Mouse (Mus musculus): ENCODE results near the gene Carm1. TPM values are rescaled to one million over a fixed set of nuclear protein-coding genes. Genes with fewer than 3 reads are reported as not detected.

Gene Carm1
- polyA plus RNA-seq, 1 experiment from 2014 or later: 60.3 TPM

DNA sequence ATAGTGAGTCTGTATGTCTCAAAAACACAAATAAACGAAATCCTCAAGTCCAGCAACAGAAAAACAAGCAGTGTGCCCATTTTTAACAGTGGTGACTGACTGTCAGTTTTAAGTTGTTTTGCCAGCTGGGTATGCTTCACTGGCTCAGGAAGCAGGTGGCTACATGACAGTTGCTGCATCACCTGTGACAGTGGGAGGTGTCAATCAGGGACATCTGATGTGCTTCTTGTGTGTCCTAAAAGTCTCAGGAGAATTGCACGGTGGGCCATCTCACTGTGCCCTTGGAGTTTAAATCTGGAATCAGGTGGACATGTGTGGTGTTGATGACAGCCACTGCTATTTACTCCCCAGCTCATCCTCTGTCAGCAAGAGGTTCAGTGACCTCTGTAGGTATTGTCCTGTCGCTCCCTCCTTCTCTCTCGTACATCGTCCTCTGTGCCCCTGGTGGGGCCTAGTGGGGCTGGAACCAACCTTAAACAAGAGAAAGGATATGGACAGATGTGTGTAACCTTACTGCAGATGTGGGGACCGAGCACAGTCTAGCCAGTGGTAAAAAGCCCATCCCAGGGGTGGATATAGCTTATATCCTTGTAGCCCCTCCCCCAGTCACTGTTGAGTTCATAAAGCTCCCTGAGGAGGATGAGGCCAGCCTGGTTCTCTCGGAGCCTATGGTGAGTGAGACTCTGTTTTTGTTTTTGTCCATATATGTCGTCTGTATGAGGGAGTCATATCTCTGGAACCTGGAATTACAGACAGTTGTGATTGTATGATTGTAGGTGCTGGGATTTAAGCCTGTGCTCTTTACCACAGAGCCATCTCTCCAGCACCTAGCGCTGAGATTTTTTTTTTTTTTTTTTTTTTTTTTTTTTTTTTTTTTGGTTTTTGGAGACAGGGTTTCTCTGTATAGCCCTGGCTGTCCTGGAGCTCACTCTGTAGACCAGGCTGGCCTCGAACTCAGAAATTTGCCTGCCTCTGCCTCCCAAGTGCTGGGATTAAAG, 78.9 kb downstream of the Carm1 start:
- WGBS: 81% methylated on average over 9 of the region's 10 CpGs
- Histone ChIP-seq H3K36me3 (ENCODE audit: control insufficient read depth, insufficient read depth, low read length) (no peaks in the 10 kb centered on the region; the same call in 1 of the 2 replicates), H3K4me1 (ENCODE audit: control insufficient read depth, insufficient read depth, low read length) (no peaks in the 10 kb centered on the region), H3K9me3 (ENCODE audit: control insufficient read depth, low read length) (no peaks in the 10 kb centered on the region), H3K4me3 (ENCODE audit: low read length) (no peak overlapping the region), H3K27me3 (ENCODE audit: control insufficient read depth, insufficient read depth, low read length) (no peaks in the 10 kb centered on the region), H3K4me2 (replicated peaks; ENCODE audit: low read depth, low read length) (no peak overlapping the region), H3K27ac (ENCODE audit: low read depth, low read length) (no peak overlapping the region), H3K9ac (ENCODE audit: low read depth, low read length) (no peak overlapping the region)
- ATAC-seq (ENCODE audit: low FRiP score, low TSS enrichment): no peak; the same call in 1 of the 2 replicates

DNA sequence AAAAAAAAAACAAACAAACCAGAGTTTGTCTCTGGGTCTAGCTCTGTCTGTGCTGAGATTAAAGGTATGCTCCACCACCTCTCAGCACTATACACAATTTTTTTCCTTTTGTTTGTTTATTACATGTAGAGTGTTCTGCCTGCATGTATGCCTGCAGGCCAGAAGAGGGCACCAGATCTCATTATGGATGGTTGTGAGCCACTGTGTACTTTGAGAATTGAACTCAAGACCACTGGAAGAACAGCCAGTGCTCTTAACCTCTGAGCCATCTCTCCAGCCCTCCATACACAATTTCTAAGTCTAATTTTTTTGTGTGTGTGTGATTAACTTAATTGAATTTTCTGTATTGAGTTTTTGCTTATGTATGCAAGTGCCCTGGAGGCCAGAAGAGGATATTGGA, 79.9 kb downstream of the Carm1 start:
- H3K9ac ChIP-seq (ENCODE audit: low read depth, low read length): no peak overlapping the region
- no peaks in the 10 kb centered on the region for H3K9me3 ChIP-seq (ENCODE audit: control insufficient read depth, low read length)
- no peak overlapping the region for H3K4me2 ChIP-seq (replicated peaks; ENCODE audit: low read depth, low read length)
- no peaks in the 10 kb centered on the region for H3K27me3 ChIP-seq (ENCODE audit: control insufficient read depth, insufficient read depth, low read length)
- H3K27ac ChIP-seq (ENCODE audit: low read depth, low read length): no peak overlapping the region
- H3K36me3 ChIP-seq (ENCODE audit: control insufficient read depth, insufficient read depth, low read length): peaks cover 3% of the 10 kb centered on the region; the same call in 1 of the 2 replicates
- H3K4me3 ChIP-seq (ENCODE audit: low read length): no peak overlapping the region
- no peaks in the 10 kb centered on the region for H3K4me1 ChIP-seq (ENCODE audit: control insufficient read depth, insufficient read depth, low read length)
- no peak for ATAC-seq (ENCODE audit: low FRiP score, low TSS enrichment)

DNA sequence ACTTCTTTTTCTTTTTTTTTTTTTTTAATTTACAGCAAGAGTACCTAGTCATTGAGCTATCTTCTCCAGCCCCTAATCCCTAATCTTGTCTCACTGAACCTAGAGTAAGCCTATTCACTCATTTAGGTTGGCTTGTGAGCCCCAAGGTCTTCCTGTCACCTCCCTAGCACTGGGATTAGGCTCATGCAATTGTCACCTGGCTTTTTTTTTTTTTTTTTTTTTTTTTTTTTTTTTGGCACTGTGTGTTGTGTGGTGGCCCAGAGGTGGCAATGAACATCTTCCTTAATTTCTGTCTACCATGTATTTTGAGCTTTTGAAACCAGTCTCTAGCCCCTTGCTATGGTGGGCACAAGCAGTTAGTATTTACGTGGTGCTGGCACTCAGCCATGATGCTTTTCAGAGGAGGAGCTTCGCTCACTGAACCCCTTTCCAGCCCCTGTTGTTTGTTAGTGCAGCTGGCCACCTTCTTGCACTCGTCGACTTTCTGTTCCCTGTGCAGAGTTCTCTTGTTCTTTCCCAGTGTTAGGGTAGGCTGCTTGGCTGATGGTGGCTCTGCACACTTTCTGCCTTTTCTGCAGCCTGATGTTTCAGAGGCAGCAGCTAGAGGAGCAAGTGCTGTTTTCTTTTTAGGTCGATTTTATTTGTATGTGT, 80.6 kb downstream of the Carm1 start:
- 68% methylated on average over 5 of the region's 5 CpGs for WGBS
- no peak overlapping the region for H3K9ac ChIP-seq (ENCODE audit: low read depth, low read length)
- no peaks in the 10 kb centered on the region for H3K4me1 ChIP-seq (ENCODE audit: control insufficient read depth, insufficient read depth, low read length)
- no peak overlapping the region for H3K4me3 ChIP-seq (ENCODE audit: low read length)
- H3K27me3 ChIP-seq (ENCODE audit: control insufficient read depth, insufficient read depth, low read length): no peaks in the 10 kb centered on the region
- H3K36me3 ChIP-seq (ENCODE audit: control insufficient read depth, insufficient read depth, low read length): peaks cover 3% of the 10 kb centered on the region; the same call in 1 of the 2 replicates
- H3K4me2 ChIP-seq (replicated peaks; ENCODE audit: low read depth, low read length): no peak overlapping the region
- no peak for ATAC-seq (ENCODE audit: low FRiP score, low TSS enrichment)
- H3K9me3 ChIP-seq (ENCODE audit: control insufficient read depth, low read length): no peaks in the 10 kb centered on the region
- no peak overlapping the region for H3K27ac ChIP-seq (ENCODE audit: low read depth, low read length)

GRCm38 (mm10) chr9:21630673-21631072, 84.0 kb downstream of the Carm1 start:
- H3K27me3 ChIP-seq (ENCODE audit: control insufficient read depth, insufficient read depth, low read length): no peaks in the 10 kb centered on the region
- H3K4me2 ChIP-seq (replicated peaks; ENCODE audit: low read depth, low read length): no peak overlapping the region
- H3K9me3 ChIP-seq (ENCODE audit: control insufficient read depth, low read length): no peaks in the 10 kb centered on the region
- no peaks in the 10 kb centered on the region for H3K4me1 ChIP-seq (ENCODE audit: control insufficient read depth, insufficient read depth, low read length)
- H3K27ac ChIP-seq (ENCODE audit: low read depth, low read length): no peak overlapping the region
- no peak overlapping the region for H3K4me3 ChIP-seq (ENCODE audit: low read length)
- WGBS: 78% methylated on average over 3 of the region's 3 CpGs
- H3K9ac ChIP-seq (ENCODE audit: low read depth, low read length): no peak overlapping the region
- peaks cover 34% of the 10 kb centered on the region for H3K36me3 ChIP-seq (ENCODE audit: control insufficient read depth, insufficient read depth, low read length)
- no peak for ATAC-seq (ENCODE audit: low FRiP score, low TSS enrichment)

DNA sequence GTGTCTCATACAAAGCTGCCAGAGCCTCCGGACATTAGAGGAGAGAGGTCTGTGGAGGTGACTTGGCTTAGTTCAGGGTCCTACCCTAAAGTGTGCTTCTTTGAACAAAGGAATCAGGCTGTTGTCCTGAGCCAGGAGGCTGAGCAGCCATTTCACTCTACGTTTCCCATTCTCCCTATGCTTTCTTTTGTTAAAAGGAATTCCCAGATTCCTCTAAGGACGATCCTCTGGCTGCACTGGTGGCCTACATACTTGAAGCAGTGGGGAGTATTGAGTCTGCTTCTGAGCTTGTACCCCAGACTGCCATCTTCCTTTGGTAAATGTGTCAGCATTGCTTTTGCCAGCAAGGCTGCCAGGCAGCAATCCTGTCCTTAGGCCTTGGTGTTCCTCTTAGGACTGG, 86.4 kb downstream of the Carm1 start:
- ATAC-seq (ENCODE audit: low FRiP score, low TSS enrichment): no peak
- WGBS: 94% methylated on average over 3 of the region's 3 CpGs
- Histone ChIP-seq H3K4me2 (replicated peaks; ENCODE audit: low read depth, low read length) (no peak overlapping the region), H3K4me1 (ENCODE audit: control insufficient read depth, insufficient read depth, low read length) (no peaks in the 10 kb centered on the region), H3K4me3 (ENCODE audit: low read length) (no peak overlapping the region), H3K27ac (ENCODE audit: low read depth, low read length) (no peak overlapping the region), H3K36me3 (ENCODE audit: control insufficient read depth, insufficient read depth, low read length) (peaks cover 58% of the 10 kb centered on the region), H3K27me3 (ENCODE audit: control insufficient read depth, insufficient read depth, low read length) (no peaks in the 10 kb centered on the region), H3K9ac (ENCODE audit: low read depth, low read length) (no peak overlapping the region), H3K9me3 (ENCODE audit: control insufficient read depth, low read length) (no peaks in the 10 kb centered on the region)

DNA sequence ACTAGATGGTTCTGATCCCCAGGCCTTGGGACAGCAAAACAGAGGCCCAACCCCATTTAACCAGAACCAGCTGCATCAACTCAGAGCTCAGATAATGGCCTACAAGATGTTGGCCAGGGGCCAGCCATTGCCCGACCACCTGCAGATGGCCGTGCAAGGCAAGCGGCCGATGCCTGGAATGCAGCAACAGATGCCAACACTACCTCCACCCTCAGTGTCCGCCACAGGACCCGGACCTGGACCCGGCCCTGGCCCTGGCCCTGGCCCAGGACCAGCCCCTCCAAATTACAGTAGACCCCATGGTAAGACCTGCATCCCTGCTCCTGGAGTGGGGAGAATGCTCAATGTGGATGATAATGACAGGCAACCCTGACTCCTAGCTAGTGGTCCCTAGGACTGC, 88.9 kb downstream of the Carm1 start:
- Histone ChIP-seq H3K4me1 (ENCODE audit: control insufficient read depth, insufficient read depth, low read length) (no peaks in the 10 kb centered on the region), H3K9ac (ENCODE audit: low read depth, low read length) (no peak overlapping the region), H3K4me3 (ENCODE audit: low read length) (no peak overlapping the region), H3K27me3 (ENCODE audit: control insufficient read depth, insufficient read depth, low read length) (no peaks in the 10 kb centered on the region), H3K36me3 (ENCODE audit: control insufficient read depth, insufficient read depth, low read length) (peaks cover 83% of the 10 kb centered on the region), H3K9me3 (ENCODE audit: control insufficient read depth, low read length) (no peaks in the 10 kb centered on the region), H3K4me2 (replicated peaks; ENCODE audit: low read depth, low read length) (no peak overlapping the region), H3K27ac (ENCODE audit: low read depth, low read length) (no peak overlapping the region)
- ATAC-seq (ENCODE audit: low FRiP score, low TSS enrichment): no peak
- WGBS: 85% methylated on average over 7 of the region's 7 CpGs

GRCm38 (mm10) chr9:21639031-21639430, 92.3 kb downstream of the Carm1 start:
- WGBS: 97% methylated on average over 11 of the region's 11 CpGs
- H3K4me2 ChIP-seq (replicated peaks; ENCODE audit: low read depth, low read length): no peak overlapping the region

More at GRCm38 (mm10) chr9:21639031-21639430, 92.3 kb downstream of the Carm1 start:
- H3K9me3 ChIP-seq (ENCODE audit: control insufficient read depth, low read length): no peaks in the 10 kb centered on the region
- H3K27me3 ChIP-seq (ENCODE audit: control insufficient read depth, insufficient read depth, low read length): no peaks in the 10 kb centered on the region
- H3K27ac ChIP-seq (ENCODE audit: low read depth, low read length): no peak overlapping the region
- H3K4me3 ChIP-seq (ENCODE audit: low read length): no peak overlapping the region; the same call in 1 of the 2 replicates
- H3K9ac ChIP-seq (ENCODE audit: low read depth, low read length): no peak overlapping the region
- peaks cover 99% of the 10 kb centered on the region for H3K36me3 ChIP-seq (ENCODE audit: control insufficient read depth, insufficient read depth, low read length)
- no peaks in the 10 kb centered on the region for H3K4me1 ChIP-seq (ENCODE audit: control insufficient read depth, insufficient read depth, low read length)
- ATAC-seq (ENCODE audit: low FRiP score, low TSS enrichment): no peak

Data from kidney, embryonic 14.5 days (tissue).